Mouse (Mus musculus) urinary bladder, postnatal 4 days (tissue): ENCODE data around the gene Exoc3l4.
A peak's percentile ranks its signal among the peaks of the same experiment; 100 is the strongest.

Source experiments
- DNase-seq, 2 experiments: peaks; one replicate each; pipeline ENCODE4 v3.0.0; 2021 to 2022; ENCODE audit warnings: low spot score in 2 of 2

Gene Exoc3l4

DNA sequence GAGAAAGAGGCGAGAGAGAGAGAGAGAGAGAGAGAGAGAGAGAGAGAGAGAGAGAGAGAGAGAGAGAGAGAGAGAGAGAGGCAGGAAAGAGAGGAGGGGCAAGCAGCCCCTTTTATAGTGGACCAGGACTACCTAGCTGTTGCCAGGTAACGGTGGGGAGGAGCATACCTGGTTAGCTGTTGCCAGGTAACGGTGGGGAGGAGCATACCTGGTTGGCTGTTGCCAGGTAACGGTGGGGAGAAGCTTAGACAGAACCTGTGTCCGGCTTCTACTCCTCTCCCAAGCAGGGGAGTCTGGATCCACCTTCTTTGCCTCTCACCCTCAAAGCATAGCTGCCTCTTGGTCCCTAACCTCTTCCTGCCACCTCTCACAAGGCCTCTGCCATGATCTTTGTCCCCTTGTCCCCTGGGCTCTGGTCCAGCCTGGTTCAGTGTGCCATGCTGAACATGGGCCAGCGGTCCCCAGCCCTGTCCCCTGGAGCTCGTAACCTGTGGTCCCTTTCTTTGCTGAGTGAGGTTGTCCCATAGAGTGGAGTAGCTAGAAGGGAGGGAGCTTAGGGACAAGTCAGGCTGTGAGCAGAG lies 17.4 kb downstream of the Exoc3l4 start:
- DNase-seq = no peak

DNA sequence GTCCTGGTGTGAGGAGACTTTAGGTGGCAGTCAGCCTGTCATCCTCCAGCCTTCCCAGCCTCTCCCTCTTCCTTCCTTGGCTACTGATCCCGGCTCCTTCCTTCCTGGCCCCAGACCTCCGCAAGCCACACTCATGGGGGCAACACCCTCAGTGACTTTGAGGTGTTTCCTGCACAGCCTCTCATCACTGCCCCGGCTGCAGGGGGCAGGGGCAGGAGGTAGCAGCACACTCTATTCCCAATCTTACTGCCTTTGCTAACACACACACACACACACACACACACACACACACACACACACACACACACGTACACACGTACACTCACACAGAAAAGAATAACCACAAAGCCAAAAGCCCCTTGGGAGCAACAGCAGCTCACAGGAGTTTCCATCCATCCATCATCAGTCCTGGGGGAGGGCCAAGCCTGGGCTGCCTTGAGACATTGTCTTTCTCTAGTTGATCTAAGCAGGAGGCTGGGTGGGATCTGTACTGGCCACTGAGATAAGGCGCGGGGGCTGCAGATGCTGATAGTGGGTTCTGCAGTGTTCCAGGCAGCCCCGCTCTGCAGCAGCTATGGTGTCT lies 18.0 kb downstream of the Exoc3l4 start:
- no peak for DNase-seq

DNA sequence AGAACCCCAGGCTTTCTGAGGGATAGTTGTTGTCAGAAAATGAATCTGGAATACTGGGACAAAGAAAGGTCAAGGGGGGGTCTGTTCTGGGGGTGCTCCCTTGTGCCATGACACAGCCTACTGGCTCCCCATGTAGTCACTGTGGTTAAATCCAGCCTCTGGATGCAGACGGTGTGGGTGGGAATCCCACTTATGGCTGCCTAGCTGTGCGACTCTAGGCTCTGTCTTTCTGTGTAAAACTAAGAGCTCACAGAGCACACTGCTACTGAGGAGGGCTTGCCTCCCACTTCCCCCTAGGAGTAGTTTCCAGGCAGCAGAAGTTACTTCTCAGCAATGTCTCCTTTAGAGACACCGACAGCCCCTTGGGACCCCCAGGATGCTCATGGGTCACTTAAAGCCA lies 19.4 kb downstream of the Exoc3l4 start:
- no peak for DNase-seq

DNA sequence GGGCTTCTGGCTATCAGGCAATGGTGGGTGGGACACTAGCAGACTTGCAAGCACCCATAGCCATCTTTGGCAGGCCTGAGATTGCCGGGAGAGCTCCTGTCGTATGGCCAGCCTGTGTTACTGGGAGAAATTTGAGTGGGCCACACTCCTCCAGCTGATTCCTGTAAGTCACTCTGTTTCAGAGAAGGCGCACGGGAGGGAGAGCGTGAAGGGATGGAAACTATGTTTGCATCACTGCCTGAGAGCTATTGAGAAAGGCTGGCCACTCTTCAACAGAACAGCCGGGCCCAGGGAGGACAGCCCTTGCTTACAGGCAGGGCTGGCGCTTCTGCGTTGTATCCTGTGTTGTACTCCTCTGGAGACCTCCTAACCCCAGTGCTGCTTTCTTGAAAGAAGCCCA lies 19.8 kb downstream of the Exoc3l4 start:
- no peak for DNase-seq

DNA sequence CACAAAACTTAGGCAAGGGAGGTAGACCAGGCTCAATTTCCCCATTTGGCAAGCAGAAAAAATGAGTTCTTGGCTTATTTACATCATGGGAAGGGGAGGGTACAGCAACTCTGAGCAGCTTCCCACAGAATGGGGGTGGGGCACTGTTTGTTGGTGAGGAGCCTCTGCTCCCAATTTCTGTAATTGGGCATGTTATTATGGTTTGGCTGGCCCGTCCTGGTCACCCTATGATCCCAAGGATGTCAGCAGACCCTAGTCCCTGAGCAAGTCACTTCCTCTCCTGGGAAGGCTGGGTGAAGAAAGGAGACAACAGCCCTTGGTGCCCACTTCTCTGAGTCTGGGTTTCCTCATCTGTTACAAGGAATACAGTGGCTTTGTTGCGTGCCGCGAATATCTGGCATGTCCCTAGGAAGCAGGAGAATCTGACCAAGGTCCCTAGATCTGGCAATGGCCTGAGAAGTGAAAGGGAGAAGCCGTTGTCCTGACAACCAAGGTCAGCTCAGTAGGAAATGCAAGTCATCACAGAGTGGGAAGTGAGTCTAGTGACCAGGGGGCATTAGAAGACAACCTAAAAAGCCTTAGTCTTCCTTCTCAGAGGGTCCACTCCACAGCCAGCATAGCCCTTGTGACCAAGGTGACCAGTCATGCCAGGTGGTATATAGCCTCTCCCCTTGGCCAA lies 20.5 kb downstream of the Exoc3l4 start:
- no peak for DNase-seq

DNA sequence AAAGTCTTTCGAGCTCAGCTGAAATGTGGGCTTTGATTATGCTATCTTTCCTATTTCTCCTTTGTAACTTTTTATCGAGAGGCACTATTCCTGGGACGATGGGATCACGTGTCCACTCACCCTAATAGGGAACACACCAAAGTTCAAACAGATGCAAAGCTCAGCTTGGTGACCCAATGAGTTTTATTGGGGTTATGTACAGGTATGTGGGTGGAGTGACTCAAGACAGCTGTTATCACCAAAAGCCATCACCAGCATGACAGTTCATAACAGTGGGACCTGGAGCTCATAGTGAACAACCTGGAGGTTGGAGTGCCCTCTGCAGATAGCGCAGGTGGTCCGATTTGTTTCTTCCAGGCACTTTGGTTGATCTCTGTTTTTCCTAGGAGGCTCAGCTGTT lies 22.0 kb downstream of the Exoc3l4 start:
- no peak for DNase-seq

DNA sequence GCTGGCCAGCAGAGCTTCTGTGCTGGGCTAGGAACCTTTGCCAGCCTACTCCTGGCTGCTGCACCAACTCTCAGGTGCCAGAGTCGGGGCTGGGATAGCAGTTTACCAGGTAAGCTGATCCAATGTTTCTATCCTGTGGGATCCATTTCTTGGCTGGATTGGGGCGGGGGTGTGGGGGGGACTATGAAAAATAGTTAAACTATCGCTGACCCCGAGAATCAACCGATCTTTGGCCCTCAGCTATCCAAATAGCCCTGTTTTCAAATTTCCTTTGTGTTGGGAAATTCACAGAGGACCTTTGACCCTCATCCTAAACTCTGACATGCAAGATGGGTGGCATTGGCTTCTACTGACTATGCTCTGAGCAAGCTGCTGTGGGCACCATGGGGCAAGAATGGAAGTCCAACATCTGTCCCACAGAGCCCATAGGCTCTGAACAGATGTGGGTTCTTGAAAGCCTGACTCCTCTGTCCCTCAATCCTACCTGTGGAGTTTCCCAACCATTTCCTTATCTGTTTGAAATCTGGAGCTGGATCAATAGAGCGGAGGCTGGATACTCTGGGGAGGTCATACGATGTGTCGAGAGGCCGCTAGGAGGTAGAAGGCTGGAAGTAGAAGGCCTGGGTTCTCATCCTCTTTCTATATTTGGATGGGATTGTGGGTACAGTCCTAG lies 24.0 kb downstream of the Exoc3l4 start:
- no peak for DNase-seq

DNA sequence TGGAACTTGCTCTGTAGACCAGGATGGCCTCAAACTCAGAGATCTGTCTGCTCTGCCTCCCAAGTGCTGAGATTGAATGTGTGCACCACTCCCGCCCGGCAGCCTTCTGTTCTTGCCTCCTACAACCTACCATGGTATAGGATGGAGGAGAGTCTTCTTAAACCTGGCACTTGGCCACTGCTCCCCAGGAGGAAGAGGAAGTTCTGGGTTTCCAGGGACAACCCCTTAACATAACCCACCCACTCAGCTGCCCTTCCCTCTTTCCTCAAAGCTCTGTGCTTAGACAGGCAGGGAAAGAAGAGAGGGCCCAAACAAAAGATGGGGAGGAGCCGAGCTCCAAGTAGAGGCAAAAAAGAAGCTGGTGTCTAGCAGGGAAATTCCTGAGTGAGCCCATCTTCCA lies 24.7 kb downstream of the Exoc3l4 start:
- DNase-seq = no peak

DNA sequence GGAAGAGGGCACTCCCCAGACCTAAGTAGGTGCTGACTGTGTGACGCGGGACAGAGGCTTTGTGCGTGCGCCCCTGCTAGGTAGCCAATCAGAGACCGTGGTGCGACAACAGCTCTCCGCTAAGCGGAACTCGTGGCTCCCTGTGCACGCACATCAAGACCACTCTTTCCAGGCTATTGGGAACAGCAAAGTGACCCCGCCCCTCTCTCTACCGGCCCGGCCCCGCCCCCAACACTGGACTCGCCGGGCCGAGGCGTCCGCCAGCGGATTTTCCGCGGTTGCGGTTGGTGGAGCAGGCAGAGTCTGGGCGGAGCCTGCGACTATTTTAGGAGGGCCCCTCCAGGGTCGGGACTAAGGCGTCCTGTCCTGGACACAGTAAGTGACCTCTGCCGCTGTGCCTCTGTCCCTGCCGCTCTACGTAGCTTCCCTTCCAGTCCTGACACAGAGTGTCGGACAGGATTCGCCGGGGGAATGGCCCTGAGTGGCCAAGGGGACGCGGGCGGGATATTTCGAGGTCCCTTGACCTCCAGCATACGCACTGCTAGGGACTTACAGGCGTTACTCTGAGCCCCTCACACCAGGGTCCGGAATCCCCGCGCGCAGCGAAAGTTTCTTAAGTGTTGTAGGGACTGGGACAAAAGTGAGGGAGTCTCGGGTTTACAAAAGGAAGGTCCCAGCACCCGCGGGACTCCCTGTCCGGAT lies 25.6 kb downstream of the Exoc3l4 start, which contains the start of gene Tnfaip2:
Tnfaip2 (plus strand) TSS at position 161 of the 702 bp plus-strand sequence.
- peak; percentile 79 to 81 for DNase-seq

DNA sequence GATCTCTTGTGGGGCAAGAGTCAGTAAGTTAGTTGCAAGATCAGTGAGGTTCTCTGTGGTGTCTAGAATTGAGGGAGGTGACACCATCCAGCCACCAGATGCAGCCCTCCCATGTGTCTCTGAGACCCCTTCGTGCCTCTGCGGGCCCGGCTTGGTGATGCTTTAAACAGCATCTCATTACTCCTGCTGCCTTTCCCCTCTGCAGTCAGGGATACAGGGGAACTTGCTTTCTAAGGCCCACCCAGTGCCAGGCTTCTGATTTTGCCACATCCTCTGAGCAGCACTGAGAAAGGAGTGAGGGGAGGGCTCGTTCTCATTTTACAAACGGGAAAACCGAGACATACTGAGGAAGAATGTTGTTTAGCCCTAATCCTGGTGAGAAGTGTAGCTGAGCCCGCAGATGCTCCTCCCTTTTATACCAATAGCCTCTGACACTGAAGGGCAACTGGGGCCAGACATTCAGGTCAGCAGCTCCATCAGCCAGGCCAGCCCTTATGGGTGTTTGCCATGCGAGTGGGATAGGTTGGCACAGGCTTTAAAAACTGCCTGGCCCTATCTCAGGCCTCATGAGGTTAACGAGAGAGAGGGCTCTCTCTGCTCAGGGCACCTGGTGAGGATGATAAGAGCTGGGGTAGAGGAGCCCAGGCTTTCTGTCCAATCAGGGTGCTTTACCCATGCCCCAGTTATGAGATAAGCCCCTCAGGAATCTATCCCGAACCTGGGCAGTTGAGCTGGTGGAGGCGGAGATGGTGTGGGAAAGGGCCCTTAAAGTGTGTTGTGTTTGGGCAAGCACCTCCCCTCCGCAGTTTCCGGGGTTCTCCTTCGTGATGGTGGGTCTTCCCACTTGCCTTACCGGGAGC lies 26.4 kb downstream of the Exoc3l4 start:
- DNase-seq = no peak

DNA sequence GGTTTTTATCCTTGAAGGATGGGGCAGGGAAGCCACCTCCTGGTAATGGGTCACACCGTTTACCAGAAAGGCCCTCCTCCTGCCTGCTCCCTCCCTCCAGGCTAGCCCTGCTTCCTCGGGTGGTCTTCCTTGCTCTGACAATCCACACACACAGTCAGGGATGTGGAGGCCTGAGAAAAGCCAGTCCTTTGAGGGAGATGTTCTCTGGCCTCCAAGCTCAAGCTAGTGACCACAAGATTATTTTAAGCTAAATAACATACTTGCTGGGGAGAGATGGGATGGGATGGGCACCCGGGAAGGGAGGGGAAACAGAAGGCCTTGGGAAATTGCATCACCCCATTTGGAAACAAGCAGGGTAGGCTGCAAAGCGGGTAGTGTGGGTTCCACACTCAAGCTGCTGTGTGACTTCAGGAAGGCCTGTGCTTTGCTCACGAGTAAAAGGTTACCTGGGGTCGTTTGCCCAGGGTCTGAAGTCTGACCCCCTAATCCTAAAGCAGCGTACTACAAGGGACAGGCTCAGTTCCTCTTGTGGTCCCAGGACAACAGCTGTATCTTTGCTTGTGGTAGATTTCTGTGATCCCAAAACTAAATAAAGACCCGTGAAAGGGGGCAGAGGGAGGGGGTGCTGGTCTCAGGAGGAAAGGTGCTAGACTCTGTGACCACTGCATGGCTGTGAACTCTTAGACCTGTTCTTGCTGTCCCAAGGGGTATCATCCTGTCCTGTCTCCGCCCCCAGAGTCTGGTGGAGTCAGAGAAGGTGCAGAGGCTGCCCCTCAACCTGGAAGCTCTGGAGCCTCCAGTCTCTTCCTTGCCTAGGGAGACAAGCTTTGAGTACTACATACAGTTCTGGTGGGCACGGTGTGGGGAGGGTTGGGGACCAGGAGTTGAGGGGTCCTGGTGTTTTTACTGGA lies 27.4 kb downstream of the Exoc3l4 start:
- no peak for DNase-seq

DNA sequence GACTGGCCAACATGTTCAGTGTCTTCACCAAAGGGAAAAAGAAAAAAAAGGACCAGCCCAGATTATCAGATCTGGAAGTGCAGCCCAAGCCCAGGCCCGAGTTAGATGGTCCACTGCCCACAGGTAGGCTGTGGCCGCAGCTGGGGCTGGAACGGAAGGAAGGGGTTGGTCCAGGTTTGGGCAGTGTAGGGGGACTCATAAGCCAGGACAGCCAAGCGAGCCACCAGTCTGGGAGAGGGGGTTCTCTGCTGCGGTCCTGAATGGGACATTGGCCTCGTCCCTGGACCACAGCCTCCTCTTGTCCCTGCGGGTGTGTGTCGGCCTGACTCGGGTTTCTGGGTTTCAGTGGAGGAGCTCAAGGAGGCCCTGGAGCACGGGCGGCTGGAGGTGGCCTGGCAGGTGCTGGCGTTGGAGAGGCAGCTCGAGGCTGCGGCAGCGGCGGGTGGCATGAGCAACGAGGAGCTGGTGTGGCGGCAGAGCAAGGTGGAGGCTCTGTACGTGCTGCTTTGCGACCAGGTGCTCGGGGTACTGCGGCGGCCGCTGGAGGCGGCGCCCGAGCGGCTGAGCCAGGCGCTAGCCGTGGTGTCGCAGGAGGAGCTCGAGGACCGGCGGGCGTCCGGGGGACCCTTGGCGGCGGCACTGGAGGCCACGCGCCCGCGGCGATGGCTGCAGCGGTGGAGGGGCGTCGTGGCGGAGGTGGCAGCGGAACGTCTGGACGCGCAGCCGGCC lies 28.5 kb downstream of the Exoc3l4 start:
- no peak for DNase-seq

DNA sequence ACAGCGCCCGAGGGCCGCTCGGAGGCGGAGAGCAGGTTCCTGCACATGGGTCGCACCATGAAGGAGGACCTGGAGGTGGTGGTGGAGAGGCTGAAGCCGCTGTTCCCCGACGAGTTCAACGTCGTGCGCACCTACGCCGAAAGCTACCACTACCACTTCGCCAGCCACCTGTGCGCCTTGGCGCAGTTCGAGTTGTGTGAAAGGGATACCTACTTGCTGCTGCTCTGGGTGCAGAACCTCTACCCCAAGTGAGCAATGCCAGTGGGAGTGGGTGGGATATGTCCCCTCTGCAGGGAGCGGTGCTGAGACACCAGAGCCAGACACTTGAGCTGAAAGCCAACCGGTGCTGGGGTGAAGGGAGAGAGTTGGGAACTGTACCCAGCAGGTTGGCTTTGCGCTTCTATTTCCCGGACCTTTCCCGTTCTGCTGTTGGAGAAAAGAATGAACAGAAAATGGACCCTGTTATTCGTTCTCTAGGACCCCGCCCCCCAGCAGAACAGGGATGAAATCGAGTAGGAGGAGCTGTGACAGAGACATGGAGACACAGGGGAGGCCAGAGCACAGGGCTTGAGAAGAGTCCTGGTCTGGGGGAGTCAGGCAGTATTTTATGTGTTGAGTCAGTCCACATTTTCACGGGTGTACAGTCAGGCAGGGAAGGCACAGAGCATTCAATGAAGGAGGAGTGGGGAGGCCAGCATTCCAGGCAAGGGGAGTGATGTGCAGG lies 29.2 kb downstream of the Exoc3l4 start:
- no peak for DNase-seq

DNA sequence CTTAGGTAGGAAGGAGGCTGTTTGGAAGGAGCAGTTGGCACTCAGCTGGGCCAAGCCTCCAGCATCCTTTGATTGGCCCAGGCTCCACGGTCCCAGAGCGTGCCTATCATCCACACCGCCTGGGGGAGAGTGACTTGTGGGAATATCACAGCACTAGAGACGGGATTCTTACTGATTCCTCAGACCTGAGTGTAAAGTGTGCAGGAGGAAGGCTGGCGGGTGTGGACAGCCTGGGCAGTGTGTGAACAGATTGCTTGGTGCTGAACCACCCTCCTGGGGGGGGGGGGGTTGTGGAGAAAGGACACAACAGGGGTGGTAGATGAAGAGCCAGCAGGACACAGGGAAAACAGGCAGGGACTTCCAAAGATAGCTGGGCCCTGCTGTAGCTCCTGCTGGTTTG lies 29.9 kb downstream of the Exoc3l4 start:
- DNase-seq = no peak

DNA sequence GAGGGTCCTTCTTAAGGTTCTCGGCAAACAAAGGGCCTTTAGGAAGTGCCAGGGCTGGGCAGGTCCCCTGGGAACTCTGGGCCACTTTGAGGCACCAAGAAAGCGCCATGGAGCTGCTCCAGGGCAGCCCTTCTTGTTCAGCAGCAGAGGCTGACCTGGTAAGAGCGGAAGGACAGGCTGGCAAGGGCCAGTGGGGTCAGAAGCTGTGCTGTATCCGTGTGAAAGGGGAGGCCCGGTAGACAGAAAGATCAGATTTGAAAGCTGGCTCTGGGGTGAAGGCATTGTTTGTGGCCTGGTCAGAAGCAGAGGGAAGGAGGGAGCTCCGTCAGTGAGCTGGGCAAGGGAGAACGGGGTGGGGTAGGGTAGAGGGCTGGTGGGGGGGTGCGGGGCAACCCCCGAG lies 30.5 kb downstream of the Exoc3l4 start:
- DNase-seq = no peak

DNA sequence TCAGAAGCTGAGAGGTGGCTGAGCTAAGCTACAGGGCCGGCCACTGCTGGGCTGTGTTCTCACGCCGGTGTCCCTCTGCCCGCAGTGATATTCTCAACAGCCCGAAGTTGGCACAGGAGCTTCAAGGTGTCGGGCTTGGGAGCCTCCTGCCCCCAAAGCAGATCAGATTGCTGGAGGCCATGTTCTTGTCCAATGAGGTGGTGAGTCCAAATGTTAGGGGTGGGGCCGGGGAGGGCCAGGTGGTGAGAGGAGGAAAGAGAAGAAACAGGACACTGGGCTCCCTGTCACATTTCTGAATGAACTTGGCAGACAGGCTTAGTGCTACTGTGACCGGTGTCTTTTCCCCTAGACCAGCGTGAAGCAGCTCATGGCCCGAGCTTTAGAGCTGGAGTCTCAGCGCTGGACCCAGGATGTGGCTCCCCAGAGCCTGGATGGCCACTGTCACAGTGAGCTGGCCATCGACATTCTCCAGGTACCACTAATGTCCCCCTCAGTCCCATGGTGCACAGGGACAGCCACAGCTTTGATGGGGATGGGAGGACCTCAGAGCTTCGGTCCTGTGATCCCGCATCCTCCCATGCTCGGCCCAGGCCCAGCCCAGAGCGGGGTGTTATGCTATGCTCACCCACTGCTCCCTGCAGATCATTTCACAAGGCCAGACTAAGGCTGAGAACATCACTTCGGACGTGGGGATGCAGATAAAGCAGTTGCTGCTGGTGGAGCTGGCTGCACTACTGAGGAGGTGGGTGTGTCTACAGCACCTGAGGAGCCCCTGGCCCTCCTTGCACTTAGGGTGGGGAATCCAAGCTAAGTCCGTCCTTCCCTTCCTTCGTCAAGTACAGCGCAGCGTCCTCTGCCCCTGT lies 31.3 kb downstream of the Exoc3l4 start:
- DNase-seq = no peak

DNA sequence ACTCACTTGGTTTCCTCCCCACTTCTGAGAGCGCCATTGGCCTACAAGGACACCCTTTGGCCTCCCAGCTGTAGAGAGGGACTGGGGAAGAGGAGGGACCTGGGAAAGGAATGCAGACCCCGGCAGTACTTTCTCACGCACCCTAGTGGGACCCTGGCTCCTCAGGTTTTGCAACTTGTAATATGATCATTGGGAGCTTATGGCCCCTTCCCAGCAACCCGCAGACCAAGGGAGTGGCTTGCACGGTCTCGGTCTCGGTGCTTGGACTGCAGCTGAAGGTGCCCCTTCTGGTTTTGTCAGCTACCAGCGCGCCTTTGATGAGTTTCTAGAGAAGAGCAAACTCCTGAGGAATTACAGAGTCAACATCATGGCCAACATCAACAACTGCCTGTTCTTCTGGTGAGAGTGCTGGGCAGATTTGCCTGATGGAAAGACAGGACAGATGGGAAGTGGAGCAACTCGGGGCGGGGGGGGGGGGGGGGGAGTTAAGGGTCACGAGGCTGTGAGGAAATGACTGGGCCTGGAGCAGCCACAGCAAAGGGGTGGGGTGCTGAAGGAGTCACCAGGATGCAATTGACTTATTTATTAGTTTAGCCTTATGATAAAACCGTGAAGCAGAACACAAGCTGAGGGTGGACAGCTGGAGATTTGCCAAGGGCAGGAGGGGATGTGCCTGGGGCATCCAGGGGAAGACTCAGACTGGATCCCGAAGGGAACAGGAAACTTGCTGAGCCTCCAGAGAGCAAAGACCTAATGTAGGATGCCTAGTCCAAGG lies 32.3 kb downstream of the Exoc3l4 start:
- no peak for DNase-seq
